Mouse (Mus musculus) limb, embryonic 13.5 days (tissue): ENCODE measurements at regions not wholly inside any gene's neighbourhood (a gene's known extent, or its start where the extent isn't known, plus 50 kb on each side); places are given as distances from the start of the nearest gene placed in this dataset.

Experiments used
- ATAC-seq: fragments of 200-750 bp; cut with Nextera tagmentation; 2 replicates; pipeline ENCODE4 v1.8.0; 2017; ENCODE audit warnings: low read depth, moderate number of reproducible peaks, moderate TSS enrichment; ENCODE audit not compliant: low FRiP score
- H3K27ac ChIP-seq: fragments of 300-500 bp; sonication (generic); 2 replicates; pipeline ENCODE4 v1.5.1; 2015; ENCODE audit warnings: inconsistent platforms, mild to moderate bottlenecking, moderate library complexity
- H3K27me3 ChIP-seq: fragments of 300-500 bp; sonication (generic); 2 replicates; pipeline ENCODE4 v1.6.1; 2015; ENCODE audit warnings: mild to moderate bottlenecking, inconsistent platforms
- H3K36me3 ChIP-seq: fragments of 300-500 bp; sonication (generic); 2 replicates; pipeline ENCODE4 v1.6.1; 2015; ENCODE audit warnings: inconsistent platforms, mild to moderate bottlenecking, moderate library complexity
- H3K4me1 ChIP-seq: fragments of 300-500 bp; sonication (generic); 2 replicates; pipeline ENCODE4 v1.6.1; 2015; ENCODE audit warnings: inconsistent platforms
- H3K4me2 ChIP-seq: fragments of 300-500 bp; sonication (generic); replicated peaks from 2 replicates; pipeline ENCODE4 v1.6.1; 2015; ENCODE audit warnings: inconsistent platforms, mild to moderate bottlenecking, moderate library complexity
- H3K4me3 ChIP-seq: fragments of 300-500 bp; sonication (generic); 2 replicates; pipeline ENCODE4 v1.5.1; 2015; ENCODE audit warnings: moderate library complexity, mild to moderate bottlenecking, inconsistent platforms
- H3K9ac ChIP-seq: fragments of 300-500 bp; sonication (generic); 2 replicates; pipeline ENCODE4 v1.6.1; 2015; ENCODE audit warnings: mild to moderate bottlenecking, inconsistent platforms
- H3K9me3 ChIP-seq: fragments of 300-500 bp; sonication (generic); 2 replicates; pipeline ENCODE4 v1.6.1; 2016; ENCODE audit warnings: inconsistent platforms
- WGBS: fragments of 180-500 bp; shearing (Covaris S2); methylation state at CpG from one replicate; pipeline ENCODE4 v1.1.7; 2015; 5-methylcytosine and 5-hydroxymethylcytosine counted together

DNA sequence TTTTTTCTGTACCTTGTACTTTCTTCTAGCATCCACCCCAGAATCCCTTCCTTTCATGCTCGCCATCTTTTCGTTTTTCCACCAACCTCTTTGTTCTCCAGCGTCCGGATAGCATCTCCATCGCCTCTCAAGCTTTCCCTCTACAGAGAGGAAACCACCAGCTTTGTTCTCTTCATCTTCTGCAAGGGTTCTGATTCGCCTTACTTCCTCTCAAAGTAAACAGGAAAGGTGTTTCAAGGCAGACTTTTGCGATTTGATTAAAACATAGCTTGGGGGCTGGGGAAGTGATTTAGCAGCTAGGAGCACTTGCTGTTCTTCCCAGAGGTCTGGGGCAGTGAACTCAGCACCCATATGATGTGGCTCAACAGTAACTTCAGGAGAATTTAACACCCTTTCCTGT, 71.4 kb downstream of the Emp1 start:
- Histone ChIP-seq H3K4me1 (no peaks in the 10 kb centered on the region), H3K27me3 (no peaks in the 10 kb centered on the region), H3K27ac (no peak overlapping the region), H3K4me2 (no peak overlapping the region), H3K4me3 (no peak overlapping the region), H3K9me3 (peaks cover 11% of the 10 kb centered on the region; the same call in 1 of the 2 replicates), H3K36me3 (no peaks in the 10 kb centered on the region), H3K9ac (no peak overlapping the region)
- 69% methylated on average over 7 of the region's 7 CpGs for WGBS
- no peak for ATAC-seq

DNA sequence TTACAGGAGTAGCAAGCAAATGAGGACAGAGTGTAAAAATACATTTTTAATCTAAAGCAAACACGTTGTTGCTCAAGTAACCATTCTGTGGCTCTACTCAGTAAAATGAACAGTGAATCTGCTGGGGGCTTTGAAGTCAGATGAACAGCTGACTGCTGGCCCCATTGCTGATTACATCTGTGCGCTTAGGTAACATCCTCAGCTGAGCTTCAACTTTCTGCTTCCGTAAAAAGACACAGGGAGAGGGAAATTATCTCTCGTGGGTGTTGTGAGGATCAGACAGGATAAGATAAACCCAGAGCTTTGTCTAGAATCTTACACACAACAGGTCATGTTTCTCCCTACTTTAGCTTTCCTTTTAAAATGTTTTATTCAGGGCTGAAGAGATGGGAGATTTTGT, 74.0 kb downstream of the Emp1 start:
- H3K4me3 ChIP-seq = no peak overlapping the region
- peaks cover 4% of the 10 kb centered on the region for H3K4me1 ChIP-seq
- H3K4me2 ChIP-seq = no peak overlapping the region
- no peak overlapping the region for H3K9ac ChIP-seq
- peaks cover 15% of the 10 kb centered on the region; the same call in 1 of the 2 replicates for H3K9me3 ChIP-seq
- 80% methylated on average over 4 of the region's 4 CpGs for WGBS
- no peak for ATAC-seq
- no peaks in the 10 kb centered on the region for H3K36me3 ChIP-seq
- H3K27ac ChIP-seq = no peak overlapping the region
- no peaks in the 10 kb centered on the region for H3K27me3 ChIP-seq

DNA sequence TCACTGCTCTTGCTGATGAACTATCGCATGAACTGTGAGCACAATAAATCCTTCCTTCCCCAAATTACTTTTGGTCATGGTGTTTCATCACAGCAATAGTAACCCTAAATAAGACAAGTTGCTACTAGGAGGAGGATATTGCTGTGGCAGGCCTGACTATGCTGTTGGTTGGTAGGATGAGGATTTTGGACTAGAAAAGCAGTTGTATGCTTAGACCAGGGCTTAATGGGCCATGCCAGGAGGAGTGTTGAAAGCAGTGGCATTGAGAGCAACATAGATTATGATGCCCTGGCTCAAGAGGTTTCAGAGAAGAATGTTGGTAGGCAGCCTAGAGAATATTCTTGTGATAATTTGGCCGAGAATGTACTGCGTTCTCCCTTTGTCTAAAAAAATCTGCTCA, 75.9 kb downstream of the Emp1 start:
- Histone ChIP-seq H3K4me2 (no peak overlapping the region), H3K9ac (no peak overlapping the region), H3K4me1 (peaks cover 11% of the 10 kb centered on the region), H3K9me3 (peaks cover 15% of the 10 kb centered on the region; the same call in 1 of the 2 replicates), H3K27ac (no peak overlapping the region), H3K36me3 (no peaks in the 10 kb centered on the region), H3K4me3 (no peak overlapping the region), H3K27me3 (peaks cover 6% of the 10 kb centered on the region; the same call in 1 of the 2 replicates)
- 96% methylated on average over 3 of the region's 3 CpGs for WGBS
- ATAC-seq = no peak

DNA sequence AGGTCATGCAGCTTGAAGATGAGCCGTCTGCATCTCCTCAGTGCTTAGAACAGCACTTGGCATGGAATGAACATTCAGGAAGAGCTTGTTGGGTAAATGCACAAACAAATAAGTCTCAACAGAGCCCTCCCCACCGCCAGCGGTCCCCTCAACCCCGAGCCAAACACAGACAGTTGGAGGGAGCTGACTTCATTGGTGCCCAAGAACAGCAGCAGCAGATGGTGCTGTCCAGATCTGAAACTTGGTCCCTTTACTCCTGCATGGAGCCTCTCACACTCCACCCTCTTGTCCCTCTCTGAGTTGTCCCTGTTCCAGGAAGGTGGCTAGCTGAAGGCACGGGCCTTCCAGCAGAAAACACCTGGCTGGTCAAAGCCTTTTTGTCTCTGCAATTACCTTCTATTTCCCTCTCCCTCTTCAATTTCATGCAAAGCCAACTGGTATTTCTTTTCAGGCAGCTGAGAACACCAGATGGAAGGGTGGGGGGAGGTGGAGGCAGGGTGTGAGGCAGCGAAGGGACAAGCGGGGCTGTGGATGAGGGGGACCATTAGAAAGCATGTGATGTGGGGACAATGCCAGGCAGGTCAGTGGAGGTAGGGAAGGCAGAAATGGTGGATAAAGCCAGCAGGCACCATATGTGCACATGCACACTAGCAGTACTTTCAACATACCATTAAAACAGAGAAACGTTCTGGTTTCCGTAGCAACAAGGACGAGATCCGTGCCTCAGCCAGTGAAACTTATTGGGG, 79.0 kb downstream of the Emp1 start:
- H3K27me3 ChIP-seq = peaks cover 19% of the 10 kb centered on the region; the same call in 1 of the 2 replicates
- no peak overlapping the region for H3K4me3 ChIP-seq
- H3K4me2 ChIP-seq = peak overlapping the region; percentile 22
- no peaks in the 10 kb centered on the region for H3K36me3 ChIP-seq
- H3K9ac ChIP-seq = no peak overlapping the region
- WGBS = 45% methylated on average over 11 of the region's 11 CpGs
- H3K27ac ChIP-seq = 0 out of 2 replicates have a peak overlapping the region, but pooled peaks have one; percentile 23
- peaks cover 25% of the 10 kb centered on the region for H3K4me1 ChIP-seq
- ATAC-seq = no peak
- H3K9me3 ChIP-seq = peaks cover 15% of the 10 kb centered on the region; the same call in 1 of the 2 replicates

DNA sequence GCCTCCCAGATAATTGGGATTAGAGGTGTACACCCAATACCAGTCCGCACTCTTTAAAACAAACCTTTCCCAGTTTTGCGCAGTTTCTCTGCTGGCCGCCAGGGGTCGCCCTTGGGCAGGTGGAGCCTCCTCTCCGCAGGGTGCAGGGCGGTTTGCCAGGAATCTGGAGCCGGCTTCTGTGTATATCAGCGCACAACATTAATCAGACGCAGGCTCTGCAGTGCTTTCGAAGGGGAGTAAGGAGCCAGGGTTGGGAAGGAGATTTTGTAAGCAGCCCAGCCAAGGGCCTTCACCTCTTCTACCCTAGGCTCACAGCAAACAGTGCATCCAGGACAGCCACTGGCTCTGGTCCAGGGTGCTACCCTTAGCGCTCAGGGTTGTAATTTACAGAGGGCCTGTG, 82.3 kb downstream of the Emp1 start:
- peak; percentile 90 for ATAC-seq
- H3K27me3 ChIP-seq = peaks cover 19% of the 10 kb centered on the region; the same call in 1 of the 2 replicates
- H3K9me3 ChIP-seq = no peaks in the 10 kb centered on the region
- H3K27ac ChIP-seq = peak overlapping the region; percentile 16; the same call in 1 of the 2 replicates
- H3K4me2 ChIP-seq = peak overlapping the region; percentile 42
- WGBS = 3% methylated on average over 11 of the region's 11 CpGs
- no peak overlapping the region for H3K4me3 ChIP-seq
- H3K9ac ChIP-seq = no peak overlapping the region
- H3K36me3 ChIP-seq = no peaks in the 10 kb centered on the region
- peaks cover 25% of the 10 kb centered on the region for H3K4me1 ChIP-seq

DNA sequence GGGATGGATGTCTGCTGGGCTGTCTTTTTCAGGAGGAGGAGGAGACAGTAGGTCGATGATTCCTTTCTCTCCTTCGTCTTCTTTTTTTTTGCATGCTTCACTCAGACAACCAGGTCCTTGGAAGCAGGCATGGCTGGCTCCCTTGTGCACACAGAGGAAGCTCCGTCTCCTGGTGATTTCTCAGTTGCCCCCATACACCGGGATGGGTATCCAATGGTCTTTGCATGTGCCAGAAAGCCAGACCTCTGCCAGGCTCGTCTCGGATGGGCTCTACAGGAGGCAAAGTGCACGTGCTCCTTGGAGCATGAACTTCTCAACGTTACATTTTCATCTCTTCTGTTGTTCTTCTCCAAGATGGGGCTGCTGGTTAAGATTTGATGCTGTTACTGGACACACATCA, 82.7 kb downstream of the Emp1 start:
- ATAC-seq = no peak
- WGBS = 32% methylated on average over 8 of the region's 8 CpGs
- H3K4me3 ChIP-seq = no peak overlapping the region
- peaks cover 25% of the 10 kb centered on the region for H3K4me1 ChIP-seq
- no peak overlapping the region for H3K9ac ChIP-seq
- peak overlapping the region; percentile 42 for H3K4me2 ChIP-seq
- H3K27ac ChIP-seq = peak overlapping the region; percentile 16; the same call in 1 of the 2 replicates
- peaks cover 19% of the 10 kb centered on the region; the same call in 1 of the 2 replicates for H3K27me3 ChIP-seq
- H3K36me3 ChIP-seq = no peaks in the 10 kb centered on the region
- H3K9me3 ChIP-seq = no peaks in the 10 kb centered on the region

DNA sequence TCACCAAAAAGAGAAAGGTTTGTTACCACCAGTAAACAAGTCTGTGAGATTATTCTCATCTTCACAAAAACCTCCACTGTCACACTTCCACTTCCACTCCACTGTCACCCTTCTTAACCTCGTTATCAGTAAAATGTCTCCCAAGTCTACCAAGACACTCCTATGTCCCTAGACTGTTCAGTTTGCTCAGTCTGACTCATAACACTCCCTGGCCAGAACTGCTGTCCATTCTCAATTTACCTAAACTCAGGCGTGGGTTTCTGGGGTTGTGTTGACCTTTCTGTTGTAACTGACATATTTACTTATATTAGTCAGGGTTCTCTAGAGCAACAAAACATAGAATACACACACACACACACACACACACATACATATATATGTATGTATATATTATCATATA, 85.5 kb downstream of the Emp1 start:
- ATAC-seq = no peak

DNA sequence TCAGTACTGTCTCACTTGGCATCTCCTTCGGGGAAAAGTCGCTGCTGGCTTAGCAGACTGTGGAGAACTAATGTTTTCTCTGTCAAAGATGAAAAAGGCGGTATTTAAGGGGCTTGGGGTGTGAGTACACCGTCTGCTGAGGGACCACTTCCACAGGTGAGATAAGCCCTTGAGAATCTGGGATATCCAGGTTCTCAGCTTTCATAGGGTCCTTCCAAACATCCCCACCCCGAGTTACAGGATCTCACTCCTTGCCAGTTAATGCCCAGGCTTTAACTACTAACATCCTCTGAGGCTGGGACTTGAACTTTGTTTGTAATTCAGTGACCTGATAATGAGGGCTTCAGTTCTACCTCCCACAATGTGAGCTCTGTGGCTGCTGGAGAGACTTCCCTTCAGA, 86.9 kb downstream of the Emp1 start:
- Histone ChIP-seq H3K9ac (no peak overlapping the region), H3K27ac (no peak overlapping the region), H3K4me3 (no peak overlapping the region), H3K36me3 (no peaks in the 10 kb centered on the region), H3K9me3 (no peaks in the 10 kb centered on the region), H3K27me3 (0 out of 2 replicates have a peak, but pooled peaks cover 7% of the 10 kb centered on the region), H3K4me1 (peaks cover 14% of the 10 kb centered on the region), H3K4me2 (no peak overlapping the region)
- no peak for ATAC-seq
- WGBS = 73% methylated on average over 5 of the region's 5 CpGs

More for the DNA sequence above, 85.5 kb downstream of the Emp1 start:
- no peak overlapping the region for H3K27ac ChIP-seq
- H3K4me1 ChIP-seq = peaks cover 14% of the 10 kb centered on the region
- no peaks in the 10 kb centered on the region for H3K9me3 ChIP-seq
- 76% methylated on average over 2 of the region's 2 CpGs for WGBS
- no peak overlapping the region for H3K9ac ChIP-seq
- no peak overlapping the region for H3K4me3 ChIP-seq
- H3K27me3 ChIP-seq = peaks cover 18% of the 10 kb centered on the region; the same call in 1 of the 2 replicates
- H3K36me3 ChIP-seq = no peaks in the 10 kb centered on the region
- H3K4me2 ChIP-seq = no peak overlapping the region

DNA sequence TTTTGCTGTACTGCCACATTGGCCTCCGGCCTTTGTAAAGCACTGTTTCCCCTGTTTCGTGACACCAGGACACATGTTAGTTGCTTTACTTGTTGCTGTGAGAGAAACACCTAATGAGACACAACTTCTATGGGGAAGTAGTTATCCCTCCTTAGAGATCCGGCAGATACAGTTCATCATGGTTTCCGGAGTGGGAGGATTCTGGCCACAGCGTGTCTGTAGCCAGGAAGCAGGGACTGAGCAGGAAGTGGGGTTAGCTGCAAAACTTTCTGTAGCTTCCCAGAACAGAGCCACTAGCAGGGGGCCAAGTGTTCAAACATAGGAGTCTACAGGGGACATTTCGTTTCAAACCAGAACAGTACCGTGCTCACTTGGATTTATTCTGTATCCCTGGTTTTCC, 88.2 kb downstream of the Emp1 start:
- no peak overlapping the region for H3K27ac ChIP-seq
- ATAC-seq = no peak
- H3K27me3 ChIP-seq = no peaks in the 10 kb centered on the region
- H3K36me3 ChIP-seq = no peaks in the 10 kb centered on the region
- no peak overlapping the region for H3K4me2 ChIP-seq
- WGBS = 77% methylated on average over 7 of the region's 7 CpGs
- no peaks in the 10 kb centered on the region for H3K9me3 ChIP-seq
- 0 out of 2 replicates have a peak, but pooled peaks cover 6% of the 10 kb centered on the region for H3K4me1 ChIP-seq
- no peak overlapping the region for H3K9ac ChIP-seq
- no peak overlapping the region for H3K4me3 ChIP-seq

DNA sequence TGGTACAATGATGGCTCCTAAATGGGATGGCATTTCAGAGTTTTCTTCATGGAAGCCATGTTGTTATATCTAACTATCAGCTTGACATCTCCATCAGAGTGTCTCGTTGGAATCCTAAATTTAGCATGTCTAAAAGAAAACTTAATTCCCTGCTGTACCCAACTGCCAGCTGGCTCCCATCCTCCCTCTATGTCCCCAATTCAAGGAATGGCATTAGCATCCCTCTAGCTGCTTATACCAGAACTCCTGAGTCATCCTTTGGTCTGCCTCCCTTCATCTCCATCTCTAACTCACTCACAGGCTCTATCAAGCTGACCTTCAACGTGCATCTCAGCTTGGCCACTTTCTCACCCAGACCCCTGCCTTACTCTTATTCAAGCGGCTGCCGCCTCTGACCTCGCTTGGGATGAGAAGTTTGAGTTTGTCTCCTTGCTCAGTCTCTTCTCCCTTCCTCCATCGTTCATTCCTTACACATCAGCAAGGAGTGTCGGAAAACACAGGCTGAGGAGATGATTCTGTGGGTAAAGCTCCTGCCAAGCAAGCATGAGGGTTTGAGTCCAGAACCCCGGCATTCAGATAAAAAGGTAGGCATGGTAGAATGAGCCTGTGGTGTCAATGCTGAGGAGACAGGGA, 88.9 kb downstream of the Emp1 start:
- no peak overlapping the region for H3K27ac ChIP-seq
- no peak for ATAC-seq
- no peaks in the 10 kb centered on the region for H3K9me3 ChIP-seq
- no peak overlapping the region for H3K9ac ChIP-seq
- no peak overlapping the region for H3K4me3 ChIP-seq
- no peaks in the 10 kb centered on the region for H3K4me1 ChIP-seq
- WGBS = 93% methylated on average over 8 of the region's 8 CpGs
- H3K27me3 ChIP-seq = no peaks in the 10 kb centered on the region
- no peaks in the 10 kb centered on the region for H3K36me3 ChIP-seq
- no peak overlapping the region for H3K4me2 ChIP-seq

DNA sequence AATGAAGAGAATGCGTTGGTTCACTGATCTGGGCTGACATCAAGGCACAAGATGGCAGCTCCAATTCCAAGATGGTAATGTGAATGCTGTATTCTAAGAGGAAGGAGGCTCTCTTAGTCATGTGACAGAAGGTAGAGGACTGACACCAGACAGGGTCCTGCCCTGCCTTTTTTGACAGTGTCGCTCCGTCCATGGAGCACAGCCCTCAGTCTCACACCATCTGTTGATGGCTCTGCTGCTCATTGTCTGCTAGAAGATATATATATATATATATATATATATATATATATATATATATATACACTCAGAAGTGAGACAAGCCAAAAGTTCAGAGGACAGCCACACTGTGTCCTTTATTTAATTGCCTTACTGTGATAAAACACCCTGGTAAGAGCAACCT, 90.7 kb downstream of the Emp1 start:
- Histone ChIP-seq H3K36me3 (no peaks in the 10 kb centered on the region), H3K9ac (no peak overlapping the region), H3K4me2 (no peak overlapping the region), H3K27me3 (no peaks in the 10 kb centered on the region), H3K4me3 (no peak overlapping the region), H3K27ac (no peak overlapping the region), H3K9me3 (no peaks in the 10 kb centered on the region), H3K4me1 (no peaks in the 10 kb centered on the region)
- WGBS = 90% methylated on average over 3 of the region's 3 CpGs
- ATAC-seq = no peak

DNA sequence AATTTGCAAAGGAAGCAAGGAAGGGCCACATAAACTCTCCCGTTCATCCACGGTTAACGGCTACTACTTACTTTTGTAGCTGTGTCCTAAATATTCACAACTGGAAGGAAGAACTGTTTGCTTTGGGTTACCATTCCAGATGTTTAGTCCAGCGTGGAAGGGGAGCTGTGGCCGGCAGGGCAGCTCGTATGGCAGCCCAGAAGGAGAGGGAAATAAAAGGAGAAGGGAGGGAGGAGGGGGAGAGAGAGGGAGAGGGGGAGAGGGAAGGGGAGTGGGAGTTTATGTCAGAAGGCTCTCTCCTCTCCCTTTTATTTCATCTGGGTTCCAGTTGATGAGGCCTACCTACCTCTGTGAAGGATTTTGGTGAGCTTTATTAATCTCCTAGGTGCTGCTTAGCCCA, 110.2 kb downstream of the Emp1 start:
- H3K36me3 ChIP-seq = no peaks in the 10 kb centered on the region

More for the DNA sequence above, 110.2 kb downstream of the Emp1 start:
- H3K9me3 ChIP-seq = no peaks in the 10 kb centered on the region
- H3K4me1 ChIP-seq = peaks cover 14% of the 10 kb centered on the region; the same call in 1 of the 2 replicates
- no peak overlapping the region for H3K27ac ChIP-seq
- 22% methylated on average over 6 of the region's 6 CpGs for WGBS
- no peak overlapping the region for H3K4me2 ChIP-seq
- H3K27me3 ChIP-seq = no peaks in the 10 kb centered on the region
- no peak for ATAC-seq
- no peak overlapping the region for H3K4me3 ChIP-seq
- H3K9ac ChIP-seq = no peak overlapping the region
